ENCODE assay signal across 8 mouse cellular contexts in the genomic region with DNA sequence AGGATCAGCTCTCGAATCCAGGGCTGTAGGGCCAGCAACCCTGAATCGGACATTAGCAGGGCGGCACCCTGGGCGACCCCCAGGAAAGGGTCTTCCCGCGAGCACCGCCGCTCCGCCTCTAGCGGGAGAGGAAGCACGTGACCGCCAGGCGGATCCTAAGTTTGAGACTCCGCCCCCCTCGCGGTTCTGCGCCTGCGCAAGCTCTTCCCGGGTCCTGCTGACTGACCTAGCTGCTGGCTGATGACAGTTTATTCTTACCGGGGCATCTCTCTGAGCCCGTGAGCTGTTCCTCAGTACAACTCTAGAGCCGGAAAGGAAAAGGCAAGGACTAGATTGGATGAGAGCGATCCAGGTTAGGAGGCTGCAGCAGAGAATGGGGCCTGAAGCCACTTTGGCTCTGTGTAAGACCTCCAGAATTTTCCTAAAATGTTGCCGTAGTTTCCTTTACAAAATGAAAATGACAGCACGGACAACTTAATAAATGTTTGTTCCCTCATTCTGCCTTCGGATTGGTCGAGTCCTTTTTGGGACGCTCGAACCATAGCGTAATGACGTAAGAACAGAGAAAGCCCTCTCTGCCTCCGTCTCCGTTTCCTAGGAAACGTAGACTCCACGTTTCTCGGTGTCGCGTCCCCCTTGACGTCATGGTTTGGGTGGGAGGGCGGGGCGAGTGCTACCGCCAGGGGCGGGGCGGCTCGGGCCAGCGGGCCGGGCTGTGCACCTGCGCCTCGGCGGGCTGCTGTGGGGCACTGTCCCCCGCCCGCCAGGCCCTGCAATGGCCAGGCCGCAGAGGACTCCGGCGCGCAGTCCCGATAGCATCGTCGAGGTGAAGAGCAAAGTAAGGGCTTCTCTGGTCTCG. TPM values are rescaled to one million over a fixed set of nuclear protein-coding genes. Genes with fewer than 3 reads are reported as not detected.
DNase-seq lines count a peak whose midpoint lies in the region; ATAC-seq lines count a peak whose summit lies in the region.

A gene (minus strand): TSS at position 137 of the 859 bp plus-strand sequence.
A gene (plus strand): TSS at position 183 of the 859 bp plus-strand sequence.

- peak within 1 kb of the TSS; percentile 73 for H3K9ac ChIP-seq in hindbrain, embryonic 12.5 days

- no peaks in the 10 kb centered on the region for H3K27me3 ChIP-seq in hindbrain, embryonic 12.5 days

- peaks cover 50% of the 10 kb centered on the region for H3K36me3 ChIP-seq in hindbrain, embryonic 12.5 days

- H3K4me1 ChIP-seq in hindbrain, embryonic 12.5 days, result peaks cover 23% of the 10 kb centered on the region

- peak; percentile 98 for DNase-seq in Muller cell, postnatal 12 days (ENCODE audit: inconsistent ontology term)
- peak; percentile 96 for DNase-seq in cerebellum, adult 9-11 months
- DNase-seq in frontal cortex, postnatal 10 days (ENCODE audit: low spot score in 2 of 2), result peak; percentile 88 to 94
- DNase-seq in layer of hippocampus, postnatal 14 days (ENCODE audit: low spot score in 2 of 2), result peak; percentile 95 to 96
- DNase-seq in lung, postnatal 14 days, result peak; percentile 98
- DNase-seq in retina, adult 2 months (ENCODE audit: low read depth, low spot score), result peak; percentile 89
- DNase-seq in thymus, postnatal 36 days, result peak; percentile 96 to 97

- H3K4me3 ChIP-seq in hindbrain, embryonic 12.5 days, result peak within 1 kb of the TSS; percentile 54

- H3K27ac ChIP-seq in hindbrain, embryonic 12.5 days, result peak within 1 kb of the TSS; percentile 92

- H3K9me3 ChIP-seq in hindbrain, embryonic 12.5 days (replicated peaks), result no peaks in the 10 kb centered on the region

- under 1% methylated on average over 60 of the region's 60 CpGs for WGBS in hindbrain, embryonic 12.5 days

- peak within 1 kb of the TSS; percentile 90 for H3K4me2 ChIP-seq in hindbrain, embryonic 12.5 days (replicated peaks)

- ATAC-seq in hindbrain, embryonic 12.5 days (ENCODE audit: low FRiP score), result peak; percentile 81

RNA-seq across cellular contexts. Expression of the first gene that starts in this region (rescaled TPM):
- 79.1 and 88.0 TPM in 2 replicates for polyA plus RNA-seq in hindbrain, embryonic 12.5 days (2016; fragmentation: Nextera tagmentation; extraction: Ambion mirVana)
- total RNA-seq in layer of hippocampus, postnatal 14 days (2021), result 10 to 100 TPM; 42.8 to 43.5 TPM

RNA-seq across cellular contexts. Expression of the second gene that starts in this region (rescaled TPM):
- 29.5 and 29.7 TPM in 2 replicates for polyA plus RNA-seq in hindbrain, embryonic 12.5 days (2016; fragmentation: Nextera tagmentation; extraction: Ambion mirVana)
- 10 to 100 TPM; 36.8 to 38.4 TPM for total RNA-seq in layer of hippocampus, postnatal 14 days (2021)

Comparison
In these comparisons a context has a peak if more than half of its experiments do, and no peak if none do; other contexts are left out.
1. Peak in every context shown above with its lines: DNase-seq, ATAC-seq, H3K4me3 ChIP-seq and H3K27ac ChIP-seq.